Mouse (Mus musculus): ENCODE measurements around the gene Wdr25.

DNA sequence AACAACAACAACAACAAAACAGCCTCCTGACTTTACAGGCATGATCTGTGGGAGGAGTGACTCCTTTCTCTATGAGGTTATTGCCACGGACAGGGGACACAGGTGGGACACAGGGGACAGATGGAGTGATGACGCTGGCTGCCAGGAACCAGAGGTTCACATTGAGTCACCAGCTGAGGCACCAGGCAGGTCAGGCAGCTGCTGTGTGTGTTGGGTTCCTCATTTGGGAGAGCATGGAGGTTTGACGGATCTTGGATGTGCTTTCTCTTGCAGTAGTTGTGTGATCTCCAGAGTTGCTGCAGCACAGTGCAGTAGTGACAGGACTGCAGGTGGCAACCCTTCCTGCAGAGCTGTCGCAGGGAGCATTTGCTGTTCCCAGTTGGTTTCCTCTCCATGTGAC, 25.3 kb downstream of the Wdr25 start:
- TF ChIP-seq HCFC1 (IDR thresholded peaks at IDR 0.05; ENCODE audit: low read depth, low read length) (no peak), CTCF (conservative IDR thresholded peaks at IDR 0.05 in 1 of 2, IDR thresholded peaks at IDR 0.05 in 1 of 2; ENCODE audit: low read depth in 2 of 2, low read length in 2 of 2) (no peak), TCF12 (IDR thresholded peaks at IDR 0.05; ENCODE audit: low read depth, low read length) (no peak), JUN (IDR thresholded peaks at IDR 0.05; ENCODE audit: insufficient read depth, low read depth, low read length) (no peak), MAFK (IDR thresholded peaks at IDR 0.05; ENCODE audit: insufficient replicate concordance, low read length) (no peak)
